Mouse (Mus musculus) heart, postnatal 36 days (tissue): ENCODE data around the gene Wnt10b. TPM values are rescaled to one million over a fixed set of nuclear protein-coding genes. Genes with fewer than 3 reads are reported as not detected.
A peak's percentile ranks its signal among the peaks of the same experiment; 100 is the strongest.
"Not testable (repeated sequence)": the region's sequence is repeated elsewhere in the genome, so short reads cannot be mapped to it uniquely, and the experiment has no call there.

Experiments used
- DNase-seq, 2 experiments: peaks; one replicate each; pipeline ENCODE4 v3.0.0; 2021 to 2022
- intact Hi-C: fragments of 180-260 bp; cut with DNase I; formaldehyde crosslinking; loops from one replicate; pipeline ENCODE4 v1.15.1; 2025
- total RNA-seq, 2 experiments: library from RNA; stranded (reverse); gene quantifications; 2 replicates each; pipeline ENCODE4 v1.2.3; 2021

Wnt10b gene
- total RNA-seq, 2 experiments from 2014 or later = 0.27 to 0.33 TPM

GRCm38 (mm10) chr15:98776280-98777004, 1.5 kb downstream of the Wnt10b start:
- DNase-seq = no peak
- intact Hi-C loops = no loop called here

GRCm38 (mm10) chr15:98775533-98775932, 2.4 kb downstream of the Wnt10b start:
- intact Hi-C loops = no loop called here
- DNase-seq = no peak

- intact Hi-C loops = no loop called here
- no peak for DNase-seq
Observed at GRCm38 (mm10) chr15:98774096-98774495, 3.9 kb downstream of the Wnt10b start.

GRCm38 (mm10) chr15:98772511-98773211, 5.3 kb downstream of the Wnt10b start:
- intact Hi-C loops = no loop called here
- no peak for DNase-seq

GRCm38 (mm10) chr15:98771813-98772425, 6.0 kb downstream of the Wnt10b start:
- DNase-seq = no peak
- intact Hi-C loops = no loop called here

GRCm38 (mm10) chr15:98768259-98768658, 9.7 kb downstream of the Wnt10b start:
- DNase-seq = no peak
- intact Hi-C loops = no loop called here

GRCm38 (mm10) chr15:98765929-98766328, 12.0 kb downstream of the Wnt10b start:
- no peak for DNase-seq
- intact Hi-C loops = no loop called here

GRCm38 (mm10) chr15:98762670-98763529, 15.1 kb downstream of the Wnt10b start, which contains the start of gene Arf3:
Gene Arf3 (minus strand): TSS chr15:98763214.
- intact Hi-C loops = no loop called here

GRCm38 (mm10) chr15:98762201-98762621, 15.7 kb downstream of the Wnt10b start:
- peak; percentile 54 to 61 for DNase-seq
- intact Hi-C loops = no loop called here

More at GRCm38 (mm10) chr15:98762670-98763529, 15.1 kb downstream of the Wnt10b start, which contains the start of gene Arf3:
- peak; percentile 96 to 97 for DNase-seq

GRCm38 (mm10) chr15:98754125-98754524, 23.8 kb downstream of the Wnt10b start:
- no peak for DNase-seq
- intact Hi-C loops = no loop called here

- intact Hi-C loops = no loop called here
- DNase-seq = no peak
Observed at GRCm38 (mm10) chr15:98753021-98753423, 24.9 kb downstream of the Wnt10b start.

GRCm38 (mm10) chr15:98749093-98749492, 28.9 kb downstream of the Wnt10b start:
- no peak for DNase-seq
- intact Hi-C loops = no loop called here

GRCm38 (mm10) chr15:98747296-98747695, 30.7 kb downstream of the Wnt10b start:
- intact Hi-C loops = no loop called here
- no peak for DNase-seq

GRCm38 (mm10) chr15:98746344-98746965, 31.5 kb downstream of the Wnt10b start:
- intact Hi-C loops = no loop called here

GRCm38 (mm10) chr15:98743863-98744262, 34.1 kb downstream of the Wnt10b start:
- DNase-seq, intact Hi-C loops: not testable (repeated sequence)

More at GRCm38 (mm10) chr15:98746344-98746965, 31.5 kb downstream of the Wnt10b start:
- DNase-seq = no peak

GRCm38 (mm10) chr15:98742766-98743428, 35.1 kb downstream of the Wnt10b start:
- intact Hi-C loops = no loop called here
- no peak for DNase-seq

- intact Hi-C loops = no loop called here
- DNase-seq = no peak
Observed at GRCm38 (mm10) chr15:98740219-98740618, 37.7 kb downstream of the Wnt10b start.

- no peak for DNase-seq
- intact Hi-C loops = no loop called here
Observed at GRCm38 (mm10) chr15:98738796-98739195, 39.2 kb downstream of the Wnt10b start.

GRCm38 (mm10) chr15:98737881-98738280, 40.1 kb downstream of the Wnt10b start:
- peak; percentile 28 to 40 for DNase-seq
- intact Hi-C loops = no loop called here
